Mouse (Mus musculus) embryo, embryonic 10.5 days (tissue): ENCODE measurements around the gene Fam136a.
A peak's percentile ranks its signal among the peaks of the same experiment; 100 is the strongest.

ENCODE experiments used
- DNase-seq: peaks from one replicate; pipeline ENCODE4 v3.0.0-alpha.2; 2015; ENCODE audit warnings: low spot score

The Fam136a gene

GRCm38 (mm10) chr6:86397257-86397980 lies 32.0 kb downstream of the Fam136a start:
- DNase-seq = no peak

GRCm38 (mm10) chr6:86398986-86399385 lies 33.5 kb downstream of the Fam136a start:
- DNase-seq = no peak

GRCm38 (mm10) chr6:86399995-86400394 lies 34.5 kb downstream of the Fam136a start:
- no peak for DNase-seq

- DNase-seq = peak; percentile 89
These were observed 35.5 kb downstream of the Fam136a start for GRCm38 (mm10) chr6:86400972-86401371.

GRCm38 (mm10) chr6:86402681-86403607 lies 37.5 kb downstream of the Fam136a start:
- peak; percentile 32 for DNase-seq

- DNase-seq = peak; percentile 95
These were observed 38.3 kb downstream of the Fam136a start for GRCm38 (mm10) chr6:86403728-86404099.

- DNase-seq = peak; percentile 99
These were observed 38.8 kb downstream of the Fam136a start, which contains the start of gene Tia1 for GRCm38 (mm10) chr6:86404100-86404861. Gene Tia1 (plus strand): TSS chr6:86404219.

GRCm38 (mm10) chr6:86404996-86405395 lies 39.5 kb downstream of the Fam136a start:
- peak; percentile 62 for DNase-seq

- no peak for DNase-seq
These were observed 40.9 kb downstream of the Fam136a start for GRCm38 (mm10) chr6:86406306-86406705.

- DNase-seq = no peak
These were observed 53.3 kb downstream of the Fam136a start for GRCm38 (mm10) chr6:86418711-86419110.

- no peak for DNase-seq
These were observed 53.8 kb downstream of the Fam136a start for GRCm38 (mm10) chr6:86419239-86419638.
